Mouse (Mus musculus) embryo, embryonic 9.5 days (tissue): ENCODE results near the gene Brat1.

Experiments
- DNase-seq: peaks from one replicate; pipeline ENCODE4 v3.0.0-alpha.2; 2017; ENCODE audit errors: extremely low spot score

Brat1 gene

DNA sequence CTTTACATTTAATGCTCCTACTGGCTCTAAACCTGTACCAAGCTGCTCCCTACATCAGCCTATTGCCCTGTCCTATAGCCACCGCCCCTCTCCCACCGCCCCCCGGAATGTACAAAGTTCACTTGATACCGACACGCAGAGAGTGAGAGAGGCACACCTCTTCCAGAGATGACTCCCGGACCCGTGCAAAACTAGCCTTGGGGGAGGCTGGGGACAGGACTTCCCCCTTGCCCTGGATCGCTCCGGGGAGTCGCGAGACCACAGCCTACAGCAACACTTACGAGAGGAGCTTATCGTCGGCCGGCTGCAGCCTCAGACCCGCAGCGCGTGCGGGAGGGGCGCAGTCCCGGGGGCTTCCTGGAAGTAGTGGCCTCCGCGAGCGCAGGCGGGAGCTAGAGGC lies 3.1 kb upstream of the Brat1 start:
- DNase-seq: peak; percentile 74

- DNase-seq: peak; percentile 93
Measured at GRCm38 (mm10) chr5:140702103-140702513, 2.7 kb upstream of the Brat1 start, which contains the start of gene Iqce. Iqce (minus strand) TSS chr5:140702378.

GRCm38 (mm10) chr5:140702618-140703175 lies 2.1 kb upstream of the Brat1 start:
- DNase-seq: no peak

DNA sequence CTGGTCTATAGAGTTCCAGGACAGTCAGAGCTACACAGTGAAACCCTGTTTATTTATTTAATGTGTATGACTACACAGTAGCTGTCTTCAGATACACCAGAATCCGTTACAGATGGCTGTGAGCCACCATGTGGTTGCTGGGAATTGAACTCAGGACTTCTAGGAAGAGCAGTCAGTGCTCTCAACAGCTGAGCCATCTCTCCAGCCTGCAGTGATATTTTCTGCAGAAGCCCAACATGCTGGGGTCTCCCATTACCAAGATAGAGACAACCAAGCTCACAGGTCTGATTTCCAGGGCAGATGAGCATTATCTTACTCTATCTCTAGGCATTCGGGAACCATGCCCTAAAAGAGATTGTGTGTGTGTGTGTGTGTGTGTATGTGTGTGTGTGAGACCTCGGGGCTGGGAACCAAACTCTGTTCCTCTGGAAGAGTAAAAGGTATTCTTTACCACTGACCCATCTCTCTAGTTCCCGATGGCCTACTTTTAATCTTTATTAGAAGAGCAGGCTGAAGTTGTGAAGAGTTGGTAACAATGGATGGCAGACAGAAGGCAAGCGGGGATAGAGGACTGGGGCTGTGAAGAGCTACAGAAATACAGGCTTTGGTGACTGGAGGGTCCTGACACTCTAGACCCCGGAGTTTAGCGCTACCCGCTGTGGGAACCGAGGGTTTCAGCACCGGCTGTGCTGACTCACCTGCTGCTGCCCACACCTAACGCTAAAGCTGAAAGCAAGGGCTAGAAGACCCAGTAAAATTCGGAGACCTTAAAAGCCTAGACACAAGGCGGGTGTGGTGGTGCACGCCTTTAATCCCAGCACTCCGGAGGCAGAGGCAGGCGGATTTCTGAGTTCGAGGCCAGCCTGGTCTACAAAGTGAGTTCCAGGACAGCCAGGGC lies 1.1 kb upstream of the Brat1 start:
- peak; percentile 46 for DNase-seq

DNA sequence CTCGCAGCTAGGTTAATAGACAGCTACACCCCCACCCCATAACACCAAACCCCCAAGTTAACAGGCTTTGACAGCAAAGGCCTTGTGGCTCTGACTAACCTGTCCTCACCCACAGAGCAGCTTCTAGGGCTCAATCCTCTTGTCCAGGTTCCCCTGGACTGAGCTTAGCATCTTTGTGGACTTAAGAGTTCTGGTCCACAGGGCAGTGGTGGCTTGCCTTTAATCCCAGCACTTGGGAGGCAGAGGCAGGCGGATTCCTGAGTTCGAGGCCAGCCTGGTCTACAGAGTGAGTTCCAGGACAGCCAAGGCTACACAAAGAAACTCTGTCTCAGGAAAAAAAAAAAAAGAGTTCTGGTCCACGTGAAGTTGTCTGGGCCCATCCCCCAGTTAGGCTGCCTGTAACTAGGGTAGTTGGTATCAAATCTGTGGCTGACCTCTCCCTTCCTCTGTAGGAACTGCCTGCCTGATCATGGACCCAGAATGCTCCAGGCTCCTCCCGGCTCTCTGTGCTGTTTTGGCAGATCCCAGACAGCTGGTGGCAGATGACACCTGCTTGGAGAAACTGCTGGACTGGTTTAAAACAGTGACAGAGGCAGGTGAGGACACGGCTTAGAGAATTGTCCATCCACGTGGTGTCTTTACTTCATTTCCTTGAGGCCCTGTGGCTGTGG lies 825 bp downstream of the Brat1 start:
- DNase-seq: no peak

GRCm38 (mm10) chr5:140710315-140710714 lies 5.5 kb downstream of the Brat1 start:
- no peak for DNase-seq

- DNase-seq: no peak
Measured at GRCm38 (mm10) chr5:140711040-140711439, 6.2 kb downstream of the Brat1 start.

DNA sequence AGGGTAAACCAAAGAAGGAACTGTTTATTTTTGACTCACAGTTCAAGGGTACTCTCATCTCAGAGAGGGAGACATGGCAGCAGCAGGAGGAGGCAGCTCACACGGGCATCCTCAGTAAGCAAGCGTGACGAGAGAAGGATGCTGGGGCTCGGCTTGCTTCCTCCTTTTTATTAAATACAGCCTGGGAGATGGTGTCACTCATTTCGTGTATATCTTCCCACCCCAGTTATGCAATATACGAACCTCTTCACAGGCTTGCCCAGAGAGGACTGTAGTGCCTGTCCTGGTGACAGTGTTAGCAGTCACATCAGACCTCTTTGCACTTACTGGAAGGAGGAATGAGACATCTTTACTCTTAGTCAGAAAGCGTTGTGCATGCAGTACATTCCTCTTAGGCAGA lies 16.0 kb downstream of the Brat1 start:
- no peak for DNase-seq

DNA sequence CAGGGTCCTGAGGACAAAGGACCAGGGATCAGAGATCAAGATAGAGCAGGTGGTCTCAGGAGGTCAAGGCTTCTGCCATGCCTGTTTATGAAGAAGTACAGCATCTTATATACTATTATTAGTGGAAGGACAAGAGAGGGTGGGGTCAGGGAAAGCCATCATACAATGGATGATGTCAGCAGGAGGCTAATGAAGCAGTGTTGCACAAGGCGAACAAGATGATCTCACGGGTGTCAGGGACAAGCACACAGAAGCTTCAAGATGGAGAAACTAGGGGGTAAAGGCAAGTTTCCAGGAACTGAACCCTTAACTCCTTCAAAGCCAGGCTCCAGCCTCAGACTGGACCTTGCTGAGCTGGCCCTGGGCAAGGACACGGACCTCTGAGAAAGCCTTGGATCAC lies 17.3 kb downstream of the Brat1 start:
- DNase-seq: no peak

GRCm38 (mm10) chr5:140723822-140724221 lies 19.0 kb downstream of the Brat1 start, which contains the start of gene Amz1:
Amz1 (plus strand) TSS chr5:140724127.
- no peak for DNase-seq

- DNase-seq: no peak
Measured at GRCm38 (mm10) chr5:140726062-140726839, 21.4 kb downstream of the Brat1 start.

- DNase-seq: no peak
Measured at GRCm38 (mm10) chr5:140726946-140727740, 22.3 kb downstream of the Brat1 start.

DNA sequence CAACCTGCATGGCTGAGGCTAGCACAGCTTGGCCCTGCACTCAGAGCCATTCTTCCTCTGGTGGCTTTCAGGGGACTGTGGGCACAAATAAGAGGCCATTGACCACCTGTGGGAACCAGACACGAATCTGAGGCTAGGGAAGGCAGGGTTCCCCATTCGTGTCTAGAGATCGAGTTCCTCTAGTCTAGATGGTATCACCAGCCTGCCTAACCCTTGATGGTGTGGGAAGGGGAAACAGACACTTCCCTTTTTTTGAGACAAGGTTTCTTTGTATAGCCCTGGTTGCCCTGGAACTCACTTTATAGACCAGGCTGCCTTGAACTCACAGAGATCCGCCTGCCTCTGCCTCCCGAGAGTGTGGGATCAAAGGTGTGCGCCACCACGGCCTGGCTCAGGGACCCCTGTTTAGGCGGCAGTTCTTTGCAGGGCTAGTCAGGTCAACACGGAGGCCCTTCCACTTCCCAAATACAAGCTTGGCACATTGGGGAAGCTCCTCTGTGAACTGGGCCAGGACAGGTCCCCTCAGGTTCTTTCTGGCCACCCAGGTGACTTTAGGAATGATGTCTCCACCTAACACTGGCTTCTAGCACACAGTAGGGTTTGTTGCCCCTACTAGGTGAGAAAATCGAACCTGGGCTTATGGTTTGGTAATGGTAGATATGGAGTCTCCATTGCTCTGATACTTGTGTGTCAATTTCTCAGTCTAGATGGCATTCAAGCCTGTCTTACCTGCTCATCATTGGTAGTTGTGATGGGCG lies 26.4 kb downstream of the Brat1 start:
- DNase-seq: no peak

DNA sequence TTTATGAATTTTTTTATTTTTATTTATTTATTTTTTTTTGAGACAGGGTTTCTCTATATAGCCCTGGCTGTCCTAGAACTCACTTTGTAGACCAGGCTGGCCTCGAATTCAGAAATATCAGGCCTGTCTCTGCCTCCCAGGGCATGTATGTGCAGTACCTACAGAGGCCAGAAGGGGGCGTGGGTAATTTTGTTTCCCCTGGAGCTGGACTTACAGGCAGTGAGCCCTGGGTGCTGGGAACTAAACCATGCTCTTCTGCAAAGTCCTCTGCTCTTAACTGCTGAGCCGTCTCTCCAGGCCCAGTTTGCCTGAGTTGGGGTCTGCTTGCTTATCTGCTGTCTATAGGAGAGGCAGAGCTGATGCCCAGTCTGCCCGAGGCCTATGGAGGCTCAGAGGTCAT lies 27.4 kb downstream of the Brat1 start:
- DNase-seq: peak; percentile 27

DNA sequence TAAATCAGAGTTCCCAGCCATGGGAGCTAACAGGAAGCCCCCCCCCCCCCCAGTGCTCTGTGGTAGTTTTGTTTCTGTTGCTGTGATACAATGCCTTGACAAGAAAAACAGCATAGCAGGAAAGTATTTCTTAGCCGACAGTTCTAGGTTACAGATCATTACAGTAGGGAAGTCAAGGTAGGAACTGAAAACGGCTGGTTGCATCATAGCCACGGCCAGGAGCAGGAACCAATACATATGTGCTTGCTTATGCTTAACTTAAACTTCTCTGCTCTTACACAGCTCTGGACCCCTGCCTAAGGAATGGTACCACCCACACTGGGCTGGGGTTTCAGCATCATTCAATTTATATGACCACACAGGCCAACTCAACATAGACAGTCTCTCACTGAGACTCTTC lies 28.5 kb downstream of the Brat1 start:
- DNase-seq: no peak

GRCm38 (mm10) chr5:140735297-140735696 lies 30.5 kb downstream of the Brat1 start:
- peak; percentile 36 for DNase-seq

- no peak for DNase-seq
Measured at GRCm38 (mm10) chr5:140736166-140736565, 31.4 kb downstream of the Brat1 start.

DNA sequence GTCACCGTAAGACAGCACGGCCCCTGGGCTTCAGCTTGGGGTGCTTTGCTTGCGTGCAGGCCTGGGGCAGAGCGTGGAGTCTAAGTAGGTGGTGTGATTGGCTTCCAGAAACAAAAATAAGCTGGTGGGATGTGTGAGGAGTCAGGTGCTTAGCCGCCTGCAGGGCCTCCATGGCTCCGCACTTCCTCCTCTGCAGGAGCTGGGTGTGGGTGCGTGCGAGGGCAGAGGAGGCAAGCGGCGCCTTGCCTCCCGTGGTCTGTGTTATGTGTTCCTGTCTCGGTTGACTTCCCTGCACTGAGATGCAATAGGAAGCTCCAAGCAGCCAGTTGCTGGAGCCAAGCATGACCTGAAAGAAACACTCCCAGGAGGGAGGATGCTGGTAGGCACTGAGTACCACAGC lies 35.0 kb downstream of the Brat1 start:
- no peak for DNase-seq

DNA sequence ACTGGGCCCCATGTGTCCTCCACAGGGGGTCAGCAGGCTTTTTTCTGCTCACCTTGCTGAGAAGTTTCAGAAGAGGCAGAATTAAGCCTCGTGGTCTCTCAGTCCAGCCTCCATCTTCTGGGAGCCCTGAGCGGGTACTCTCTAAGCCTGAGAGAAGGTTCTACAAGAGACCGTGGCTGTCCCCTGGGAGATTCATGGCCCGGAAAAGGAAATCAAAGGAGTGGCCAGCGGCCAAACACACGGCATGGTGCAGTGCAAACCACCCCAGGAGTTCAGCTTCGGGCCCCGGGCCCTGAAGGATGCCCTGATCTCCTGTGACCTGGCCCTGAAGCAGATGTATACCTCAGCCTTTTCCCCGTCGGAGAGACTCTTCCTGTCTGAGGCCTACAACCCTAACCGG lies 36.2 kb downstream of the Brat1 start:
- no peak for DNase-seq

DNA sequence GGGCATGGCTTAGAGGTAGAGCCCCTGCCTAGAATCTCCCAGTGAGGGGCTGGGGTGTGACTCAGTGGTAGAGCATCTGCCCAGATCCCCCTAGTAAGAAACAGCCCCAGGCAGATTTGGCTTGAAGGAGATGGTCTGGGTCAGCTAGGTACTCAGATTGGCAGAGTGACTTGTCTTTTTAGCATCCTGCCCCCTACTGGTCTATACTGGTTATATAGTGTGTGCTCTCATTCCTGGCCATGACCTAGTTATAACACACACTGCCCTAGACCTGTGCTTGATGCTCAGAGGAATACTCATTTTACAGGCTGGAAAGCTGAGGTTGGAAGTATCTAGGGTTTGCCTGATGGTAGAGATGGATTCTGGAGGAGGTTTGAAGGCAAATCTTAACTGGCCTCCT lies 37.1 kb downstream of the Brat1 start:
- no peak for DNase-seq
